Mouse (Mus musculus) MEL (cell line): ENCODE measurements at regions not wholly inside any gene's neighbourhood (a gene's known extent, or its start where the extent isn't known, plus 50 kb on each side); places are given as distances from the start of the nearest gene placed in this dataset.

Experiments
- BHLHE40 ChIP-seq: IDR thresholded peaks from 2 replicates; pipeline ENCODE4 v1.6.1; 2012; ENCODE audit warnings: low read depth, mild to moderate bottlenecking, inconsistent platforms, low read length, improper control_type of control experiment, borderline replicate concordance
- CHD1 ChIP-seq: IDR thresholded peaks from 2 replicates; pipeline ENCODE4 v1.6.1; 2012; ENCODE audit warnings: low read depth, mild to moderate bottlenecking, inconsistent platforms, low read length, improper control_type of control experiment
- CTCF ChIP-seq, 3 experiments: IDR thresholded peaks in 2 of 3; conservative IDR thresholded peaks in 1 of 3; 2 replicates each; pipeline ENCODE4 v1.5.1; 2011 to 2012; ENCODE audit warnings: low read length in 3 of 3, low read depth in 2 of 3, mild to moderate bottlenecking in 2 of 3, improper control_type of control experiment in 1 of 3, inconsistent platforms in 1 of 3, mixed read lengths in 1 of 3, moderate library complexity in 1 of 3; ENCODE audit not compliant: control insufficient read depth in 1 of 3, insufficient read depth in 1 of 3, poor library complexity in 1 of 3, severe bottlenecking in 1 of 3
- GATA1 ChIP-seq: IDR thresholded peaks from 2 replicates; pipeline ENCODE4 v1.6.1; 2011; ENCODE audit warnings: low read depth, low read length, improper control_type of control experiment
- MAFK ChIP-seq: IDR thresholded peaks from 2 replicates; pipeline ENCODE4 v1.6.1; 2011; ENCODE audit warnings: low read depth, mild to moderate bottlenecking, low read length, improper control_type of control experiment, borderline replicate concordance
- MAX ChIP-seq: IDR thresholded peaks from 2 replicates; pipeline ENCODE4 v1.6.1; 2011; ENCODE audit warnings: low read length, improper control_type of control experiment
- MEF2A ChIP-seq: IDR thresholded peaks from 2 replicates; pipeline ENCODE4 v1.6.1; 2014; ENCODE audit warnings: low read depth, mild to moderate bottlenecking, inconsistent platforms, low read length, improper control_type of control experiment; ENCODE audit not compliant: poor library complexity, insufficient replicate concordance, severe bottlenecking; ENCODE audit errors: extremely low read depth
- MYC ChIP-seq: IDR thresholded peaks from 2 replicates; pipeline ENCODE4 v1.6.1; 2011; ENCODE audit warnings: low read depth, mild to moderate bottlenecking, low read length, improper control_type of control experiment, moderate library complexity
- ZC3H11A ChIP-seq: IDR thresholded peaks from 2 replicates; pipeline ENCODE4 v1.6.1; 2012; ENCODE audit warnings: low read depth, mild to moderate bottlenecking, inconsistent platforms, low read length, improper control_type of control experiment

DNA sequence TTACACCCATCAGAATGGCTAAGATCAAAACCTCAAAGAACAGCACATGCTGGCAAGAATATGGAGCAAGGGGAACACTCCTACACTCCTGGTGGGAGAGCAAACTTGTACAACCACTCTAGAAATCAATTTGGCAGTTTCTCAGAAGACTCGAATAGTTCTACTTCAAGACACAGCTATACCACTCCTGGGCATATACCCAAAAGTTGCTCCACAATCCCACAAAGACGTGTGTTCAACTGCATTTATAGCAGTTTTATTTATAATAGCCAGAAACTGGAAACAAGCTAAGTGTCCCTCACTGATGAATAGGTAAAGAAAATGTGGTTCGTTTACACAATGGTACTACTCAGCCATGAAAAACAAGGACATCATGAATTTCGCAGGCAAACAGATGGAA lies 384.6 kb upstream of the Atp2b1 start:
- no peak for TF ChIP-seq GATA1
- TF ChIP-seq CHD1: no peak
- TF ChIP-seq MAX: no peak
- TF ChIP-seq ZC3H11A: no peak
- no peak for TF ChIP-seq MYC
- no peak for TF ChIP-seq MEF2A
- no peak for TF ChIP-seq MAFK
- TF ChIP-seq BHLHE40: no peak
- TF ChIP-seq CTCF (IDR thresholded peaks at IDR 0.05 in 2 of 3, conservative IDR thresholded peaks at IDR 0.05 in 1 of 3; ENCODE audit: control insufficient read depth in 1 of 3, insufficient read depth in 1 of 3, low read depth in 2 of 3, low read length in 3 of 3, poor library complexity in 1 of 3, severe bottlenecking in 1 of 3): no peak
